Comparison of ENCODE assay signal across 8 mouse cellular contexts in the genomic region with DNA sequence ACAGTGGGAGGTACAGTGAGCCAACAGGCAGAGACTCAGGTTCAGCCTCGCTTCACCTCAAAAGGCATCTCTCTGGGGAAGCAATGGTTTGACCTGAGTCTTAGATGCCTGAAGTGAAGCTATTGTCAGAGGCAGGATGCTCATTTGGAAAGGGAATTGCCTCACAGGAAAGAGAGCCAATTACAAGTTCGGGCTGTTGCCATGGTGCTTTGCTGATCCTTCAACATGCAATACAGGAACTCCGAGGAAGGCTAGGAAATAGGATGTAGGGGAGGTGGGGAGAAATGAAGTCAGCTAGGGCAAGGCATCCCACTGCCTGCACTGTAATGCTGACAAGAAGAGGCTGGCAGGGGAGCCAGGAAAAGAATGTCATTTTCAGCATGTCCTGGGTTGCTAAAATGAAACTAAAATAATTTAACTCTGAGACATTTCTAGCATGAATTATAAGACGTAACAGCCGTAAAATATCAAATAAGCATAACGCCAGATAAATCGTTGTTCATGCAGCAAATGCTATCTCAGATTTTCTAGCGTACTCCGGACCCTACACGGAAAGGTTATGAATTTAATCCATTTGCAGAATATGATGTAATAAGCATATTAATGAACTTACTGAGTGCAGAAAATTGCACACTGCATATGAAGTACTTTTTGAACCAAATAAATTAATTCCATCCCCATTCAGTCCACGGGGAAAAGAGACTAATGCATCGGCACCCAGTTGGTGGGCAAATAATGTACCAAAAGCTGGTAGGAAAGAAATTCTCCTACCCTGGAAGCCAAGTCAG.
DNase-seq lines count a peak whose midpoint lies in the region; ATAC-seq lines count a peak whose summit lies in the region.

No protein-coding gene starts in this region.

- H3K4me3 ChIP-seq in forebrain, embryonic 15.5 days = peak overlapping the region; percentile 42
- H3K4me3 ChIP-seq in hindbrain, embryonic 10.5 days = peak overlapping the region; percentile 45
- H3K4me3 ChIP-seq in lung, embryonic 16.5 days (ENCODE audit: low read length) = peak overlapping the region; percentile 34

- H3K27ac ChIP-seq in forebrain, embryonic 15.5 days (replicated peaks) = peak overlapping the region; percentile 76
- no peak overlapping the region for H3K27ac ChIP-seq in hindbrain, embryonic 10.5 days
- no peak overlapping the region for H3K27ac ChIP-seq in lung, embryonic 16.5 days (ENCODE audit: low read length)

- ATAC-seq in forebrain, embryonic 15.5 days (replicated peaks) = peak; percentile 66
- ATAC-seq in lung, embryonic 16.5 days (ENCODE audit: low read depth) = peak; percentile 50; the same call in 1 of the 2 replicates

- H3K4me2 ChIP-seq in forebrain, embryonic 15.5 days (replicated peaks) = peak overlapping the region; percentile 56
- peak overlapping the region; percentile 49 for H3K4me2 ChIP-seq in lung, embryonic 16.5 days (ENCODE audit: low read depth, low read length)

- H3K4me1 ChIP-seq in forebrain, embryonic 15.5 days = peaks cover 42% of the 10 kb centered on the region
- H3K4me1 ChIP-seq in hindbrain, embryonic 10.5 days (replicated peaks) = peaks cover 45% of the 10 kb centered on the region
- H3K4me1 ChIP-seq in lung, embryonic 16.5 days (replicated peaks; ENCODE audit: control insufficient read depth, insufficient read depth, low read length) = peaks cover 16% of the 10 kb centered on the region

- WGBS in forebrain, embryonic 15.5 days = 17% methylated on average over 12 of the region's 12 CpGs
- 35% methylated on average over 12 of the region's 12 CpGs for WGBS in hindbrain, embryonic 10.5 days
- WGBS in lung, embryonic 16.5 days = 41% methylated on average over 12 of the region's 12 CpGs

- no peaks in the 10 kb centered on the region for H3K27me3 ChIP-seq in forebrain, embryonic 15.5 days
- no peaks in the 10 kb centered on the region for H3K27me3 ChIP-seq in hindbrain, embryonic 10.5 days (ENCODE audit: insufficient read depth, poor library complexity, severe bottlenecking)
- no peaks in the 10 kb centered on the region for H3K27me3 ChIP-seq in lung, embryonic 16.5 days (ENCODE audit: control insufficient read depth, insufficient read depth, low read depth, low read length)

- peak; percentile 72 for DNase-seq in layer of hippocampus, adult 11-12 months (ENCODE audit: low spot score)
- DNase-seq in layer of hippocampus, adult 9-10 months (ENCODE audit: low spot score) = no peak
- DNase-seq in hindbrain, embryonic 10.5 days (ENCODE audit: low spot score) = peak; percentile 37
- DNase-seq in layer of hippocampus, adult 8-10 months (ENCODE audit: low spot score in 2 of 2) = peak; percentile 68 to 74
- DNase-seq in right cerebral cortex, postnatal 10 days (ENCODE audit: low spot score in 2 of 2) = peak; percentile 73 to 88
- DNase-seq in ovary, postnatal 10 days (ENCODE audit: low spot score) = no peak

- H3K9ac ChIP-seq in forebrain, embryonic 15.5 days (replicated peaks) = peak overlapping the region; percentile 36
- peak overlapping the region; percentile 51 for H3K9ac ChIP-seq in lung, embryonic 16.5 days (ENCODE audit: low read length)

- H3K36me3 ChIP-seq in forebrain, embryonic 15.5 days = no peaks in the 10 kb centered on the region
- H3K36me3 ChIP-seq in hindbrain, embryonic 10.5 days = no peaks in the 10 kb centered on the region
- 0 out of 2 replicates have a peak, but pooled peaks cover 3% of the 10 kb centered on the region for H3K36me3 ChIP-seq in lung, embryonic 16.5 days (ENCODE audit: control insufficient read depth, insufficient read depth, low read length)

- no peaks in the 10 kb centered on the region for H3K9me3 ChIP-seq in forebrain, embryonic 15.5 days
- no peaks in the 10 kb centered on the region for H3K9me3 ChIP-seq in hindbrain, embryonic 10.5 days
- no peaks in the 10 kb centered on the region for H3K9me3 ChIP-seq in lung, embryonic 16.5 days (ENCODE audit: control insufficient read depth, low read length)

Comparison
In these comparisons a context has a peak if more than half of its experiments do, and no peak if none do; other contexts are left out.
1. DNase-seq: peak in layer of hippocampus, adult 11-12 months (single experiment), hindbrain, embryonic 10.5 days (single experiment), layer of hippocampus, adult 8-10 months (2 of 2) and right cerebral cortex, postnatal 10 days (2 of 2); none in layer of hippocampus, adult 9-10 months (single experiment) and ovary, postnatal 10 days (single experiment).
2. Peak in every context shown above with its lines, with median percentiles within 50 percentile points of each other: H3K4me3 ChIP-seq.